Mouse (Mus musculus): Measurements from ENCODE around the gene Prdm1. TPM values are rescaled to one million over a fixed set of nuclear protein-coding genes. Genes with fewer than 3 reads are reported as not detected.

Gene Prdm1
- total and polyA plus RNA-seq, 2 experiments: 0.18 to 0.28 TPM

- Histone ChIP-seq H3K9ac (ENCODE audit: low read depth, low read length) (no peak overlapping the region), H3K4me3 (ENCODE audit: insufficient read depth, low read depth, low read length) (no peak overlapping the region), H3K79me2 (ENCODE audit: control insufficient read depth, insufficient read depth, low read length) (no peaks in the 10 kb centered on the region), H3K36me3 (ENCODE audit: control insufficient read depth, insufficient read depth, low read length) (no peaks in the 10 kb centered on the region), H3K27me3 (ENCODE audit: control insufficient read depth, insufficient read depth, low read length) (no peaks in the 10 kb centered on the region; the same call in 1 of the 2 replicates), H3K27ac (replicated peaks; ENCODE audit: insufficient read depth, low read depth, low read length) (no peak overlapping the region), H3K4me1 (ENCODE audit: control insufficient read depth, insufficient read depth, low read length) (no peaks in the 10 kb centered on the region)
- DNase-seq (ENCODE audit: extremely low read depth, low read depth, low spot score): no peak
- 80% methylated on average over 2 of the region's 2 CpGs for WGBS
- no peak for TF ChIP-seq CTCF (IDR thresholded peaks at IDR 0.05; ENCODE audit: low read depth, low read length)
- TF ChIP-seq POLR2A (IDR thresholded peaks at IDR 0.05; ENCODE audit: extremely low read depth, insufficient read depth, low read length): no peak
Measured at GRCm38 (mm10) chr10:44454111-44454510, 74.2 kb downstream of the Prdm1 start.

GRCm38 (mm10) chr10:44450835-44451234, 77.5 kb downstream of the Prdm1 start:
- 88% methylated on average over 2 of the region's 2 CpGs for WGBS
- no peaks in the 10 kb centered on the region for H3K79me2 ChIP-seq (ENCODE audit: control insufficient read depth, insufficient read depth, low read length)
- TF ChIP-seq POLR2A (IDR thresholded peaks at IDR 0.05; ENCODE audit: extremely low read depth, insufficient read depth, low read length): no peak
- no peak for TF ChIP-seq CTCF (IDR thresholded peaks at IDR 0.05; ENCODE audit: low read depth, low read length)

GRCm38 (mm10) chr10:44450108-44450507, 78.2 kb downstream of the Prdm1 start:
- 89% methylated on average over 13 of the region's 13 CpGs for WGBS
- Histone ChIP-seq H3K27ac (replicated peaks; ENCODE audit: insufficient read depth, low read depth, low read length) (no peak overlapping the region), H3K9ac (ENCODE audit: low read depth, low read length) (no peak overlapping the region), H3K36me3 (ENCODE audit: control insufficient read depth, insufficient read depth, low read length) (no peaks in the 10 kb centered on the region), H3K4me3 (ENCODE audit: insufficient read depth, low read depth, low read length) (no peak overlapping the region), H3K27me3 (ENCODE audit: control insufficient read depth, insufficient read depth, low read length) (no peaks in the 10 kb centered on the region), H3K79me2 (ENCODE audit: control insufficient read depth, insufficient read depth, low read length) (no peaks in the 10 kb centered on the region), H3K4me1 (ENCODE audit: control insufficient read depth, insufficient read depth, low read length) (peaks cover 5% of the 10 kb centered on the region; the same call in 1 of the 2 replicates)
- TF ChIP-seq POLR2A (IDR thresholded peaks at IDR 0.05; ENCODE audit: extremely low read depth, insufficient read depth, low read length) (no peak), CTCF (IDR thresholded peaks at IDR 0.05; ENCODE audit: low read depth, low read length) (no peak)
- DNase-seq (ENCODE audit: extremely low read depth, low read depth, low spot score): no peak

More at GRCm38 (mm10) chr10:44450835-44451234, 77.5 kb downstream of the Prdm1 start:
- Histone ChIP-seq H3K4me3 (ENCODE audit: insufficient read depth, low read depth, low read length) (no peak overlapping the region), H3K36me3 (ENCODE audit: control insufficient read depth, insufficient read depth, low read length) (no peaks in the 10 kb centered on the region), H3K4me1 (ENCODE audit: control insufficient read depth, insufficient read depth, low read length) (peaks cover 5% of the 10 kb centered on the region; the same call in 1 of the 2 replicates), H3K27me3 (ENCODE audit: control insufficient read depth, insufficient read depth, low read length) (no peaks in the 10 kb centered on the region), H3K9ac (ENCODE audit: low read depth, low read length) (no peak overlapping the region), H3K27ac (replicated peaks; ENCODE audit: insufficient read depth, low read depth, low read length) (no peak overlapping the region)
- no peak for DNase-seq (ENCODE audit: extremely low read depth, low read depth, low spot score)

- TF ChIP-seq CTCF (IDR thresholded peaks at IDR 0.05; ENCODE audit: low read depth, low read length): no peak
- no peak for TF ChIP-seq POLR2A (IDR thresholded peaks at IDR 0.05; ENCODE audit: extremely low read depth, insufficient read depth, low read length)
- no peak overlapping the region for H3K4me3 ChIP-seq (ENCODE audit: insufficient read depth, low read depth, low read length)
- H3K27ac ChIP-seq (replicated peaks; ENCODE audit: insufficient read depth, low read depth, low read length): no peak overlapping the region
- no peaks in the 10 kb centered on the region for H3K36me3 ChIP-seq (ENCODE audit: control insufficient read depth, insufficient read depth, low read length)
- no peaks in the 10 kb centered on the region for H3K27me3 ChIP-seq (ENCODE audit: control insufficient read depth, insufficient read depth, low read length)
- WGBS: 82% methylated on average over 5 of the region's 5 CpGs
- peaks cover 5% of the 10 kb centered on the region; the same call in 1 of the 2 replicates for H3K4me1 ChIP-seq (ENCODE audit: control insufficient read depth, insufficient read depth, low read length)
- H3K79me2 ChIP-seq (ENCODE audit: control insufficient read depth, insufficient read depth, low read length): no peaks in the 10 kb centered on the region
- no peak overlapping the region for H3K9ac ChIP-seq (ENCODE audit: low read depth, low read length)
- no peak for DNase-seq (ENCODE audit: extremely low read depth, low read depth, low spot score)
Measured at GRCm38 (mm10) chr10:44449666-44450065, 78.6 kb downstream of the Prdm1 start.

GRCm38 (mm10) chr10:44448165-44448564, 80.1 kb downstream of the Prdm1 start:
- Histone ChIP-seq H3K4me3 (ENCODE audit: insufficient read depth, low read depth, low read length) (no peak overlapping the region), H3K36me3 (ENCODE audit: control insufficient read depth, insufficient read depth, low read length) (no peaks in the 10 kb centered on the region), H3K27ac (replicated peaks; ENCODE audit: insufficient read depth, low read depth, low read length) (no peak overlapping the region), H3K4me1 (ENCODE audit: control insufficient read depth, insufficient read depth, low read length) (peaks cover 5% of the 10 kb centered on the region; the same call in 1 of the 2 replicates), H3K79me2 (ENCODE audit: control insufficient read depth, insufficient read depth, low read length) (no peaks in the 10 kb centered on the region), H3K27me3 (ENCODE audit: control insufficient read depth, insufficient read depth, low read length) (no peaks in the 10 kb centered on the region), H3K9ac (ENCODE audit: low read depth, low read length) (peak overlapping the region; percentile 30; the same call in 1 of the 2 replicates)
- DNase-seq (ENCODE audit: extremely low read depth, low read depth, low spot score): peak; percentile 19
- 32% methylated on average over 12 of the region's 12 CpGs for WGBS
- no peak for TF ChIP-seq POLR2A (IDR thresholded peaks at IDR 0.05; ENCODE audit: extremely low read depth, insufficient read depth, low read length)

- Histone ChIP-seq H3K79me2 (ENCODE audit: control insufficient read depth, insufficient read depth, low read length) (no peaks in the 10 kb centered on the region), H3K9ac (ENCODE audit: low read depth, low read length) (peak overlapping the region; percentile 30; the same call in 1 of the 2 replicates), H3K27me3 (ENCODE audit: control insufficient read depth, insufficient read depth, low read length) (no peaks in the 10 kb centered on the region), H3K4me1 (ENCODE audit: control insufficient read depth, insufficient read depth, low read length) (peaks cover 5% of the 10 kb centered on the region; the same call in 1 of the 2 replicates), H3K27ac (replicated peaks; ENCODE audit: insufficient read depth, low read depth, low read length) (no peak overlapping the region), H3K4me3 (ENCODE audit: insufficient read depth, low read depth, low read length) (no peak overlapping the region), H3K36me3 (ENCODE audit: control insufficient read depth, insufficient read depth, low read length) (no peaks in the 10 kb centered on the region)
- WGBS: 34% methylated on average over 14 of the region's 14 CpGs
- peak; percentile 78 for DNase-seq (ENCODE audit: extremely low read depth, low read depth, low spot score)
- no peak for TF ChIP-seq CTCF (IDR thresholded peaks at IDR 0.05; ENCODE audit: low read depth, low read length)
- no peak for TF ChIP-seq POLR2A (IDR thresholded peaks at IDR 0.05; ENCODE audit: extremely low read depth, insufficient read depth, low read length)
Measured at GRCm38 (mm10) chr10:44447406-44448139, 80.7 kb downstream of the Prdm1 start.

Data from liver, adult 2 months (tissue).